Mouse (Mus musculus) small intestine, adult 2 months (tissue): ENCODE data around the gene Polg2. TPM values are rescaled to one million over a fixed set of nuclear protein-coding genes. Genes with fewer than 3 reads are reported as not detected.
"Not testable (repeated sequence)": the region's sequence is repeated elsewhere in the genome, so short reads cannot be mapped to it uniquely, and the experiment has no call there.

Experiments used
- H3K27ac ChIP-seq: fragments of 200-500 bp; 2 replicates; pipeline ENCODE4 v1.5.1; 2012; ENCODE audit warnings: low read depth, low read length, control low read depth, inconsistent platforms; ENCODE audit not compliant: insufficient read depth
- H3K27me3 ChIP-seq: fragments of 200-500 bp; 2 replicates; pipeline ENCODE4 v1.6.1; 2012; ENCODE audit warnings: mild to moderate bottlenecking, moderate library complexity, low read length, inconsistent platforms; ENCODE audit not compliant: control insufficient read depth, insufficient read depth
- H3K36me3 ChIP-seq: fragments of 200-500 bp; 2 replicates; pipeline ENCODE4 v1.6.1; 2012; ENCODE audit warnings: mild to moderate bottlenecking, low read length, control low read depth, inconsistent platforms; ENCODE audit not compliant: control insufficient read depth, insufficient read depth
- H3K4me1 ChIP-seq: fragments of 200-500 bp; 2 replicates; pipeline ENCODE4 v1.6.1; 2012; ENCODE audit warnings: low read length, inconsistent platforms, mixed read lengths; ENCODE audit not compliant: control insufficient read depth, insufficient read depth, insufficient read length
- H3K4me3 ChIP-seq: fragments of 200-500 bp; 2 replicates; pipeline ENCODE4 v1.5.1; 2012; ENCODE audit warnings: low read depth, mild to moderate bottlenecking, control low read depth, inconsistent platforms, low read length, moderate library complexity
- CTCF ChIP-seq: fragments of 200-500 bp; IDR thresholded peaks from 2 replicates; pipeline ENCODE4 v1.5.1; 2012; ENCODE audit warnings: low read depth, mild to moderate bottlenecking, control low read depth, inconsistent platforms, low read length, moderate library complexity, mixed read lengths; ENCODE audit not compliant: insufficient replicate concordance, insufficient read length; ENCODE audit errors: extremely low read depth
- POLR2A ChIP-seq: fragments of 200-500 bp; IDR thresholded peaks from 2 replicates; pipeline ENCODE4 v1.6.1; 2012; ENCODE audit warnings: low read depth, mild to moderate bottlenecking, control low read depth, inconsistent platforms, low read length, moderate library complexity
- WGBS: fragments of 180-500 bp; shearing (Covaris S2); methylation state at CpG from one replicate; pipeline ENCODE4 v1.1.7; 2018; 5-methylcytosine and 5-hydroxymethylcytosine counted together
- polyA plus RNA-seq: library from polyadenylated mRNA; depleted of rRNA; stranded (reverse); fragments of >200 nt; gene quantifications from 2 replicates; pipeline ENCODE4 v1.2.3, GENCODE M21; 2012

Gene Polg2
- polyA plus RNA-seq, 1 experiment = 11.0 TPM

DNA sequence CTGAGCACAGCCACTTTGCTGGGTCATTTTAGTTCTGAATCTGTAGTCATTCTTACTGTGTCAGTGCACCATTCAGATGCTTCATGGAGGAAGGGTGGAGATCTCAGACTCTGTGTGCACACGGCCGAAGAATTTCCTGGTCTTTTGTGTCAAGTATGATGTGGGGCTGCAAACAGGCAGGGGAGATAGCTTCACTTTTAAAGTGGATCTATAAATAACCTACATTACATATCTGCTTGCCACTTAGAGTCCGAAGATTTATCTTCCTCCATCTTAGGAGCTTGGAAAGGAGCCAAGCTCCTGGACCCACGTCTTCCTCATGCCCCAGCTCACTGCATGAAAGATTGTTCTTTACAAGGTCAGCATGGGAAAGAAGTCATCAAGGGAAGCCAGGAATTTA is 48.6 kb downstream of the Polg2 start:
- H3K27ac ChIP-seq = no peak overlapping the region
- WGBS = 28% methylated on average over 4 of the region's 4 CpGs
- H3K4me1 ChIP-seq = peaks cover 8% of the 10 kb centered on the region
- no peaks in the 10 kb centered on the region for H3K36me3 ChIP-seq
- no peak overlapping the region for H3K4me3 ChIP-seq
- H3K27me3 ChIP-seq = no peaks in the 10 kb centered on the region
- TF ChIP-seq CTCF = no peak
- TF ChIP-seq POLR2A = no peak

DNA sequence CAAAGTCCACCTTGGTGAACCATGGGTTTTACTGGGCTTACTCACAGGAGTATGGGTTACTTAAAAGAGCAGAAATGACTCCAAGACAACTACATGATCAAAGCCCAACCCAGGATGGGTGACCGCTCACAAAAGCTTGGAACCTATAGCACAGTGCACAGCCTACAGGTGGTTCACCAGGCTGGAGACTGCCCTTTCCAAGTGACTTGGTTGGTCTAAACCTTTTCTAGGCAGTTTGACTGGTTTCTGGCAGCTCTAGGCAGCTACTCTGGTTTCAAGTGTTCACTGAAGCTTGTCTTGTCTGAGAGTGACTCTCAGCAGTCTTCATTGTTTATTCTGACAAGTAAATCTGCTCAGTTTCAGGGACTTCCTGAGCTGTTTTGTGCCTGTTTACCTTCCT is 49.7 kb downstream of the Polg2 start:
- no peaks in the 10 kb centered on the region for H3K27me3 ChIP-seq
- 93% methylated on average over 1 of the region's 1 CpGs for WGBS
- no peak overlapping the region for H3K4me3 ChIP-seq
- H3K4me1 ChIP-seq = peaks cover 8% of the 10 kb centered on the region
- H3K27ac ChIP-seq = no peak overlapping the region
- no peak for TF ChIP-seq CTCF
- no peak for TF ChIP-seq POLR2A
- no peaks in the 10 kb centered on the region for H3K36me3 ChIP-seq

DNA sequence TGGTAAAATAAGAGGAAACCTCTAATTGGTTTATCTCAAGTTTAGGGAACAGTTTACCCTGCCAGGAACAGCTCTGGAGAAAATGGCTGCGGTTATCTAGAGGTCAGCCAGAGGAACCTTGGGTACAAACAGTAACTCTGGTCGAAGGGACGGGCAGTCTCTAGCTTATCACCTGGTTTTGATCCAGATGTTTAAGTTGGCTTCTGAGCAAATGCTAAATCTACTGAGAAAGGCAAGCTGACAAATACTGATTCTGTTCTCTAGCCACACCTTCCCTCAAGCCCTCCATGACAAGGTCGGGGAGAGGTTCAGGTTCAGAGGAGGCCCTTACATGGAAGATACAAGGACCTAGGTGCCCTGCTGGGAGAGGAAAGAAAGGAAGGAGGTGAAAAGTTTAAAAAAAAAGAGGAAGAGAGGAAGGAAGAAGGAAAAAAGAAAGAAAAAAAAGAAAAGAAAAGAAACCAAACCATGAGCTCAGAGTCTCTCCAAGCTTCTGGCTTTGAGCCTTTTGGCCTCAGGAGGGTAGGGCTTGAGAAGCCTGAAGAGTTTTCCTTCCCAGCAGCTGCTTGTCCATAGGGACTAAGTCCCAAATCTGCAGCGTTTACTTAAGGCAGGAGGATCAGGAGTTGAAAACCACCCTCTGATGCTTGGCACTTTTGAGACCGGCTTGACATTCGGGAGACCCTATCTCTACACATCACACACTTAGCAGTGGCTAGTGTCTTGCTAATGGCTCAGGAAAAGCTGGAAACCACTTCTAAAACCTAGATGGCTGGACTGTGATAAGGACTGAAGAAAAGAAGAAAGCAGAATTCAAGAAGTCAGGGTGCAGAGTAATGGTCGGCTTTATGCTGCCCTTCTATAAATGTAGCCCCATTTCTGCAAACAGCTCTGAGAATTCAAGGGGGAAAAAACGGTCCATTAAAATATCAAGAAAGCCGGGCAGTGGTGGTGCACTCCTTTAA is 50.7 kb downstream of the Polg2 start:
- H3K27ac ChIP-seq = peak overlapping the region; percentile 31; the same call in 1 of the 2 replicates
- H3K27me3 ChIP-seq = no peaks in the 10 kb centered on the region
- H3K36me3 ChIP-seq = no peaks in the 10 kb centered on the region
- no peak overlapping the region for H3K4me3 ChIP-seq
- WGBS = 54% methylated on average over 10 of the region's 10 CpGs
- TF ChIP-seq CTCF (no peak), POLR2A (no peak)
- H3K4me1 ChIP-seq = peaks cover 10% of the 10 kb centered on the region

- H3K27ac ChIP-seq = no peak overlapping the region
Observed at GRCm38 (mm10) chr11:106727967-106728366, 51.4 kb downstream of the Polg2 start.

DNA sequence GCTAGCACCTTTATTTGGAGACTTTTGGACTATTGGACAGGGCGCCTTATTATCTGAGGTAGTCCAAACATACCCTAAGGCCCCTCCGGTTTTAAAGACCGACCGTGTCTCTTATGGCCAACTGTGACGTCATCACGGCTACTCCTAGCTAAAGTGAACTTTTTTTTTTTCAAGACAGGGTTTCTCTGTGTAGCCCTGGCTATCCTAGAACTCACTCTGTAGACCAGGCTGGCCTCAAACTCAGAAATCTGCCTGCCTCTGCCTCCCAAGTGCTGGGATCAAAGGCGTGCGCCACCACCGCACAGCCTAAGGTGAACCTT is 54.5 kb downstream of the Polg2 start:
- WGBS = 54% methylated on average over 9 of the region's 9 CpGs

More at GRCm38 (mm10) chr11:106727967-106728366, 51.4 kb downstream of the Polg2 start:
- H3K36me3 ChIP-seq = no peaks in the 10 kb centered on the region
- H3K4me1 ChIP-seq = peaks cover 12% of the 10 kb centered on the region
- H3K4me3 ChIP-seq = no peak overlapping the region
- H3K27me3 ChIP-seq = no peaks in the 10 kb centered on the region
- WGBS = 48% methylated on average over 5 of the region's 5 CpGs
- TF ChIP-seq CTCF = no peak

GRCm38 (mm10) chr11:106724176-106724915 is 55.0 kb downstream of the Polg2 start:
- Histone ChIP-seq H3K36me3 (no peaks in the 10 kb centered on the region), H3K27ac (no peak overlapping the region), H3K27me3 (no peaks in the 10 kb centered on the region), H3K4me3 (no peak overlapping the region), H3K4me1 (peaks cover 29% of the 10 kb centered on the region)
- WGBS = 77% methylated on average over 10 of the region's 10 CpGs
- TF ChIP-seq POLR2A (no peak), CTCF (no peak)

More for the DNA sequence above, 54.5 kb downstream of the Polg2 start:
- H3K27me3 ChIP-seq, H3K27ac ChIP-seq, H3K4me3 ChIP-seq, H3K36me3 ChIP-seq: not testable (repeated sequence)
- peaks cover 25% of the 10 kb centered on the region for H3K4me1 ChIP-seq

DNA sequence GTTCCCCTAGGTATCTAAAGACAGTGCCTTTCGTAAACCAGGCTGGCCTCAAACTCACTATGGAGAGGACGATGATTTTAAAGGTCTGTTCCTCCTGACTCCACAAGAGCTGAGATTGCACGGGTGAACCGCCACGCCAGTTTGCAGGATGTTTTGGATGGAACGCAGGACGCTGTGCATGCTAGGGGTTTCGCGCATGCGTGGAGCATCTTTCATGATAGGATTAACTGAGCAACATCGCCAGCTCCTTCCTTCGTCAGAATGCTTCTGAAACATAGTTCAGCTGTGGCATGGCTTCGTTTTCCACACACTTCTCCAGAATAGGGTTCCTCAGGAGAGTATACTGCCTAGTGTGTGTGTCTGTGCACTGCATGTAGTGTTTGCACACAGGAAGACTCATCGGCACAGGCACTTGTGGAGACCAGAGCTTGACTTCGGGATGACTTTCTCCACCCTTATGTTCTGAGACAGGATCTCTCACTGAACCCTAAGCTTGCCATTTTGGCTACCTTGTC is 55.7 kb downstream of the Polg2 start:
- peaks cover 25% of the 10 kb centered on the region for H3K4me1 ChIP-seq
- WGBS = 79% methylated on average over 15 of the region's 15 CpGs
- H3K27ac ChIP-seq = no peak overlapping the region
- TF ChIP-seq CTCF (no peak), POLR2A (no peak)
- no peaks in the 10 kb centered on the region for H3K27me3 ChIP-seq
- no peaks in the 10 kb centered on the region for H3K36me3 ChIP-seq
- H3K4me3 ChIP-seq = no peak overlapping the region
